Mouse (Mus musculus): ENCODE measurements at regions not wholly inside any gene's neighbourhood (a gene's known extent, or its start where the extent isn't known, plus 50 kb on each side); places are given as distances from the start of the nearest gene placed in this dataset.

- no peak for ATAC-seq (ENCODE audit: low FRiP score, low read depth)
Measured at GRCm38 (mm10) chr4:28646154-28646553, 166.8 kb upstream of the Epha7 start.

DNA sequence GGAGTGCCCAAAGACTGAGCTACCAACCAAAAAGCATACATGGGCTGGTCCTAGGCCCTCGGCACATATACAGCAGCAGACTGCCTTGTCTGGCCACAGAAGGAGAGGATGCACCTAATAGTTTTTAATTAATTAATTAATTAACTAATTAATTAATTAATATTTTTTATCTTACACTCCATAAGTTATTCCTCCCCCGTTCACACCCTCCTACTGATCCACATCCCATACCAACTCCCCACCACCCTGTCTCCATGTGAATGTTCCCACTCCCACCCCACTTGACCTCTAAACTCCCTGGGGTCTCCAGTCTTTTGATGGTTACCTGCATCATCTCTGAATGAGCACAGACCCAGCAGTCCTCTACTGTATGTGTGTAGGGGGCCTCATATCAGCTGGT is 153.5 kb upstream of the Epha7 start:
- ATAC-seq (ENCODE audit: low FRiP score, low read depth), result no peak
- Histone ChIP-seq H3K4me1 (ENCODE audit: control insufficient read depth, insufficient read depth, low read length) (no peaks in the 10 kb centered on the region), H3K4me3 (replicated peaks; ENCODE audit: low read length) (no peak overlapping the region), H3K27ac (replicated peaks; ENCODE audit: low read depth, low read length) (no peak overlapping the region), H3K9me3 (ENCODE audit: control insufficient read depth, low read length) (no peaks in the 10 kb centered on the region), H3K4me2 (replicated peaks; ENCODE audit: low read depth, low read length, severe bottlenecking) (no peak overlapping the region), H3K27me3 (ENCODE audit: control insufficient read depth, insufficient read depth, low read length) (no peaks in the 10 kb centered on the region), H3K9ac (ENCODE audit: low read depth, low read length, severe bottlenecking) (no peak overlapping the region), H3K36me3 (ENCODE audit: control insufficient read depth, insufficient read depth, low read length) (no peaks in the 10 kb centered on the region)
- DNase-seq (ENCODE audit: low spot score), result no peak
- WGBS, result 92% methylated on average over 2 of the region's 2 CpGs
- no peak for TF ChIP-seq POLR2A (IDR thresholded peaks at IDR 0.05; ENCODE audit: borderline replicate concordance, extremely low read depth, insufficient read depth, insufficient read length)

More at GRCm38 (mm10) chr4:28646154-28646553, 166.8 kb upstream of the Epha7 start:
- Histone ChIP-seq H3K9ac (ENCODE audit: low read depth, low read length, severe bottlenecking) (no peak overlapping the region), H3K27me3 (ENCODE audit: control insufficient read depth, insufficient read depth, low read length) (no peaks in the 10 kb centered on the region), H3K27ac (replicated peaks; ENCODE audit: low read depth, low read length) (no peak overlapping the region), H3K4me2 (replicated peaks; ENCODE audit: low read depth, low read length, severe bottlenecking) (no peak overlapping the region), H3K9me3 (ENCODE audit: control insufficient read depth, low read length) (no peaks in the 10 kb centered on the region), H3K4me3 (replicated peaks; ENCODE audit: low read length) (no peak overlapping the region), H3K36me3 (ENCODE audit: control insufficient read depth, insufficient read depth, low read length) (no peaks in the 10 kb centered on the region), H3K4me1 (ENCODE audit: control insufficient read depth, insufficient read depth, low read length) (no peaks in the 10 kb centered on the region)
- WGBS, result 59% methylated on average over 3 of the region's 3 CpGs
- no peak for TF ChIP-seq POLR2A (IDR thresholded peaks at IDR 0.05; ENCODE audit: borderline replicate concordance, extremely low read depth, insufficient read depth, insufficient read length)
- DNase-seq (ENCODE audit: low spot score), result no peak

DNA sequence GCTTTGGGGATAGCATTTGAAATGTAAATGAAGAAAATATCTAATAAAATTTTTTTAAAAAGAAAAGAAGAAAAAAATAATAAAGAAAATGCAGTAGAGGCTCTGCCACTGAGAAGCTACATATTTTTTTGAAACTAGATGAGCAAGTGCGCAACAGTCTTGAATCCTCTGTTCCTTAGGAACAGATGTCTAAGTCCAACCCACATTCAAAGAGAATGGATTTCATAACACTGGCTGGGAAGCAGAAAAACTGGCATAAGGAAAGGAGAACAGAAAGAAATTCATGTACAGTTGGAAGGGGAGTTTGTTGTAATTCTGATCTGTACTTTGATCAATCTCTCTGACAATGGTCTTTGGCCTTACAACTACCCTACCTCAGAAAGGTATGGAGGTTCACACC is 114.8 kb upstream of the Epha7 start:
- no peaks in the 10 kb centered on the region for H3K9me3 ChIP-seq (ENCODE audit: control insufficient read depth, low read length)
- no peak for TF ChIP-seq POLR2A (IDR thresholded peaks at IDR 0.05; ENCODE audit: borderline replicate concordance, extremely low read depth, insufficient read depth, insufficient read length)
- DNase-seq (ENCODE audit: low spot score), result no peak
- H3K36me3 ChIP-seq (ENCODE audit: control insufficient read depth, insufficient read depth, low read length), result no peaks in the 10 kb centered on the region
- H3K27ac ChIP-seq (replicated peaks; ENCODE audit: low read depth, low read length), result no peak overlapping the region
- H3K4me2 ChIP-seq (replicated peaks; ENCODE audit: low read depth, low read length, severe bottlenecking), result no peak overlapping the region
- ATAC-seq (ENCODE audit: low FRiP score, low read depth), result no peak
- WGBS, result 91% methylated on average over 1 of the region's 1 CpGs
- no peak overlapping the region for H3K9ac ChIP-seq (ENCODE audit: low read depth, low read length, severe bottlenecking)
- H3K4me3 ChIP-seq (replicated peaks; ENCODE audit: low read length), result no peak overlapping the region
- H3K4me1 ChIP-seq (ENCODE audit: control insufficient read depth, insufficient read depth, low read length), result no peaks in the 10 kb centered on the region
- no peaks in the 10 kb centered on the region for H3K27me3 ChIP-seq (ENCODE audit: control insufficient read depth, insufficient read depth, low read length)

DNA sequence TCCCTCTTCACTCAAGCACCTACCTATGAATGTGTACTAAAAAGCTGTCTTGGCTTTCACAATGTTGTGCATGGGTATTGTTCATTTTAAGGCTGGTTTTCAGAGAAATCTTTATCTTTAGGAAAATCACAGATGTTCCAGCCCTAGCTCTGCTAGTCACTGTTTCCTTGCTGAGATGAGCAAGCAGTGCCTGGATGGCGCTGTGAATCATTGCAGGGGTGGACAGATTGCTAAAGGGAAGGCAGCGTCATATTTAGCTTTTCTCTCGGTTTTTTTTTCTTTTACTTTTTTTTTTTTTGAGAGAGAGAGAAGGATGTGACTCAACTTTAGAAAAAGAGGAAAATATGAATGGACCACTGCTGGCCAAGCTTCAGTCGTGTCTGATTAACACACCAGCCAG is 112.5 kb upstream of the Epha7 start:
- no peak for DNase-seq (ENCODE audit: low spot score)
- no peak overlapping the region for H3K27ac ChIP-seq (replicated peaks; ENCODE audit: low read depth, low read length)
- no peak overlapping the region for H3K4me2 ChIP-seq (replicated peaks; ENCODE audit: low read depth, low read length, severe bottlenecking)
- no peaks in the 10 kb centered on the region for H3K9me3 ChIP-seq (ENCODE audit: control insufficient read depth, low read length)
- H3K4me3 ChIP-seq (replicated peaks; ENCODE audit: low read length), result no peak overlapping the region
- no peak overlapping the region for H3K9ac ChIP-seq (ENCODE audit: low read depth, low read length, severe bottlenecking)
- no peaks in the 10 kb centered on the region for H3K4me1 ChIP-seq (ENCODE audit: control insufficient read depth, insufficient read depth, low read length)
- no peak for ATAC-seq (ENCODE audit: low FRiP score, low read depth)
- TF ChIP-seq POLR2A (IDR thresholded peaks at IDR 0.05; ENCODE audit: borderline replicate concordance, extremely low read depth, insufficient read depth, insufficient read length), result no peak
- no peaks in the 10 kb centered on the region for H3K27me3 ChIP-seq (ENCODE audit: control insufficient read depth, insufficient read depth, low read length)
- no peaks in the 10 kb centered on the region for H3K36me3 ChIP-seq (ENCODE audit: control insufficient read depth, insufficient read depth, low read length)
- WGBS, result 85% methylated on average over 4 of the region's 4 CpGs

DNA sequence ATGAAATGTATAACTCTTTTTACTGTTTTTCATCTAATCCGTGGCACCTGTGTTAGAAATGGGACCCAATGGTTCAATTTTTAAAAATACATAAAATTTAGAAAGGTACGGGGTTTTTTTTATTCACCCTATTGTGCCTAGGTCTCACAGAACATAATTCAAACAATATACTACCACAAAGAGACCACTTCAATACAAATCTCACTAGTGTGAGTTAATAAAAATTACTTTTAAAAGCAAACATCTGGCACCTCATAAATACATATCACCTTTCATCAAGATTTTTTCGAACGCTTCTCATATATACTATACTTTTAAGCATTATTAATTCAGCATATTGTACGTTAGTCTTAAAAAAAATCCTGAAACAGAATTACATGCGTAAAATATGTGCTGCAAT is 109.6 kb upstream of the Epha7 start:
- no peak for TF ChIP-seq POLR2A (IDR thresholded peaks at IDR 0.05; ENCODE audit: borderline replicate concordance, extremely low read depth, insufficient read depth, insufficient read length)
- WGBS, result 35% methylated on average over 6 of the region's 6 CpGs
- Histone ChIP-seq H3K27me3 (ENCODE audit: control insufficient read depth, insufficient read depth, low read length) (no peaks in the 10 kb centered on the region), H3K9ac (ENCODE audit: low read depth, low read length, severe bottlenecking) (no peak overlapping the region), H3K4me2 (replicated peaks; ENCODE audit: low read depth, low read length, severe bottlenecking) (no peak overlapping the region), H3K27ac (replicated peaks; ENCODE audit: low read depth, low read length) (no peak overlapping the region), H3K4me1 (ENCODE audit: control insufficient read depth, insufficient read depth, low read length) (no peaks in the 10 kb centered on the region), H3K9me3 (ENCODE audit: control insufficient read depth, low read length) (no peaks in the 10 kb centered on the region), H3K4me3 (replicated peaks; ENCODE audit: low read length) (no peak overlapping the region), H3K36me3 (ENCODE audit: control insufficient read depth, insufficient read depth, low read length) (no peaks in the 10 kb centered on the region)
- ATAC-seq (ENCODE audit: low FRiP score, low read depth), result peak; percentile 62
- peak; percentile 12 for DNase-seq (ENCODE audit: low spot score)

Data from limb, embryonic 14.5 days (tissue).